8 mouse cellular contexts compared by ENCODE assay signal in the genomic region with DNA sequence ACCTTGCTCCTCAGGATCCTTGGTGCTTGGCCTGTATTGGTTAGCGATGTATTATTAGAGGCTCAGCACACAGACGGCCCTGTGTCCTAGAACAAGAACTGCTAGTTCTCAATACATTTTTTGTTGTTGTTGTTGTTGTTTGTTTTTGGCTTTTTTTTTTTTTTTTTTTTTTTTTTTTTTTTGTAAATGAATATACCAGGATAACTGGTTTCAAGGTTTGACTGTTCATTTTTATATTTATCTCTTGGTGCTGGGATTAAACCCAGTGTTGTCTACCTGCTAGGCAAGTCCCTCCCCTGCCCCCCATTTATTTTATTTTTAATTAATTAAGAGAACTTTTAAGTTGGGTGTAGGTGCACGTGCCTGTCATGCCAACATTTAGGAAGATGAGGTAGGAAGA. TPM values are rescaled to one million over a fixed set of nuclear protein-coding genes. Genes with fewer than 3 reads are reported as not detected.
DNase-seq lines count a peak whose midpoint lies in the region; ATAC-seq and TF ChIP-seq lines count a peak whose summit lies in the region.

No protein-coding gene starts in this region.

- no peaks in the 10 kb centered on the region for H3K36me3 ChIP-seq in kidney, embryonic 15.5 days
- no peaks in the 10 kb centered on the region for H3K36me3 ChIP-seq in hindbrain, embryonic 14.5 days (replicated peaks; ENCODE audit: control insufficient read depth, insufficient read depth)
- no peaks in the 10 kb centered on the region for H3K36me3 ChIP-seq in midbrain, embryonic 14.5 days (ENCODE audit: control insufficient read depth, insufficient read depth, low read length)

- no peak for TF ChIP-seq CTCF in bone marrow macrophage, adult 2 months (IDR thresholded peaks at IDR 0.05; ENCODE audit: low read depth, low read length)

- peak overlapping the region; percentile 48 for H3K9ac ChIP-seq in kidney, embryonic 15.5 days
- H3K9ac ChIP-seq in hindbrain, embryonic 14.5 days: peak overlapping the region; percentile 57; the same call in 1 of the 2 replicates
- H3K9ac ChIP-seq in midbrain, embryonic 14.5 days (replicated peaks; ENCODE audit: low read length): peak overlapping the region; percentile 44; the same call in 1 of the 2 replicates

- peak overlapping the region; percentile 57 for H3K4me2 ChIP-seq in kidney, embryonic 15.5 days
- H3K4me2 ChIP-seq in hindbrain, embryonic 14.5 days (replicated peaks): peak overlapping the region; percentile 38
- peak overlapping the region; percentile 45 for H3K4me2 ChIP-seq in midbrain, embryonic 14.5 days (ENCODE audit: low read length)

- DNase-seq in kidney, adult 8-10 months: no peak
- peak; percentile 9 for DNase-seq in hindbrain, embryonic 14.5 days (ENCODE audit: low spot score)
- no peak for DNase-seq in midbrain, embryonic 14.5 days
- DNase-seq in urinary bladder, adult 2 months (ENCODE audit: low spot score): no peak
- no peak for DNase-seq in cerebellum, adult 9-10 months
- DNase-seq in kidney, postnatal 10 days: no peak

- ATAC-seq in kidney, embryonic 15.5 days (replicated peaks; ENCODE audit: low FRiP score): no peak
- ATAC-seq in hindbrain, embryonic 14.5 days (ENCODE audit: low FRiP score): no peak
- ATAC-seq in midbrain, embryonic 14.5 days (ENCODE audit: low FRiP score, low TSS enrichment): no peak

- 50% methylated on average over 3 of the region's 3 CpGs for WGBS in kidney, embryonic 15.5 days
- 58% methylated on average over 3 of the region's 3 CpGs for WGBS in hindbrain, embryonic 14.5 days
- 61% methylated on average over 3 of the region's 3 CpGs for WGBS in midbrain, embryonic 14.5 days

- no peak for TF ChIP-seq POLR2A in bone marrow macrophage, adult 2 months (IDR thresholded peaks at IDR 0.05; ENCODE audit: borderline replicate concordance, low read depth, low read length)

- H3K9me3 ChIP-seq in kidney, embryonic 15.5 days (replicated peaks): no peaks in the 10 kb centered on the region
- no peaks in the 10 kb centered on the region for H3K9me3 ChIP-seq in hindbrain, embryonic 14.5 days (ENCODE audit: control insufficient read depth, low read length)
- H3K9me3 ChIP-seq in midbrain, embryonic 14.5 days (ENCODE audit: control insufficient read depth, low read length): no peaks in the 10 kb centered on the region

- H3K27me3 ChIP-seq in kidney, embryonic 15.5 days: no peaks in the 10 kb centered on the region
- no peaks in the 10 kb centered on the region for H3K27me3 ChIP-seq in hindbrain, embryonic 14.5 days (ENCODE audit: control insufficient read depth, insufficient read depth, low read length)
- H3K27me3 ChIP-seq in midbrain, embryonic 14.5 days (ENCODE audit: control insufficient read depth, insufficient read depth, low read length): no peaks in the 10 kb centered on the region

- 0 out of 2 replicates have a peak, but pooled peaks cover 4% of the 10 kb centered on the region for H3K4me1 ChIP-seq in kidney, embryonic 15.5 days
- H3K4me1 ChIP-seq in bone marrow macrophage, adult 2 months (ENCODE audit: control insufficient read depth, insufficient read depth, low read length): peaks cover 7% of the 10 kb centered on the region
- H3K4me1 ChIP-seq in hindbrain, embryonic 14.5 days (replicated peaks; ENCODE audit: control insufficient read depth, insufficient read depth, low read length): 0 out of 2 replicates have a peak, but pooled peaks cover 4% of the 10 kb centered on the region
- H3K4me1 ChIP-seq in midbrain, embryonic 14.5 days (ENCODE audit: control insufficient read depth, insufficient read depth, low read length): no peaks in the 10 kb centered on the region

- peak overlapping the region; percentile 44 for H3K4me3 ChIP-seq in kidney, embryonic 15.5 days (replicated peaks)
- peak overlapping the region; percentile 70 for H3K4me3 ChIP-seq in bone marrow macrophage, adult 2 months (ENCODE audit: insufficient read depth, low read length)
- peak overlapping the region; percentile 11; the same call in 1 of the 2 replicates for H3K4me3 ChIP-seq in hindbrain, embryonic 14.5 days (replicated peaks; ENCODE audit: low read length)
- H3K4me3 ChIP-seq in midbrain, embryonic 14.5 days (replicated peaks; ENCODE audit: low read depth, low read length): no peak overlapping the region

- H3K27ac ChIP-seq in kidney, embryonic 15.5 days: peak overlapping the region; percentile 85
- H3K27ac ChIP-seq in bone marrow macrophage, adult 2 months (ENCODE audit: insufficient read depth, low read depth, low read length): peak overlapping the region; percentile 68; the same call in 1 of the 2 replicates
- peak overlapping the region; percentile 81; the same call in 1 of the 2 replicates for H3K27ac ChIP-seq in hindbrain, embryonic 14.5 days
- 0 out of 2 replicates have a peak overlapping the region, but pooled peaks have one; percentile 3 for H3K27ac ChIP-seq in midbrain, embryonic 14.5 days (replicated peaks; ENCODE audit: low read depth, low read length)

RNA-seq across cellular contexts. Expression of a gene that starts 6.5 kb away (rescaled TPM):
- 75.6 and 76.0 TPM in 2 replicates for polyA plus RNA-seq in kidney, embryonic 15.5 days (2015; fragmentation: Nextera tagmentation; extraction: Ambion mirVana)
- 17.2 and 20.5 TPM in 2 replicates for polyA plus RNA-seq in bone marrow macrophage, adult 2 months (2012; ENCODE audit: insufficient read depth, insufficient read length, missing spikeins)
- polyA plus RNA-seq in hindbrain, embryonic 14.5 days (2014; fragmentation: Nextera tagmentation; extraction: Ambion mirVana): 8.6 and 10.3 TPM in 2 replicates
- polyA plus RNA-seq in midbrain, embryonic 14.5 days (2014; fragmentation: Nextera tagmentation; extraction: Ambion mirVana): 7.2 and 16.0 TPM in 2 replicates
- polyA plus RNA-seq in urinary bladder, adult 2 months (2012; rRNA removed): 0.89 and 1.0 TPM in 2 replicates

RNA-seq across cellular contexts. Expression of a gene that starts 32.9 kb away (rescaled TPM):
- polyA plus RNA-seq in kidney, embryonic 15.5 days (2015; fragmentation: Nextera tagmentation; extraction: Ambion mirVana): 1,027 and 1,077 TPM in 2 replicates
- polyA plus RNA-seq in bone marrow macrophage, adult 2 months (2012; ENCODE audit: insufficient read depth, insufficient read length, missing spikeins): 1,158 and 1,548 TPM in 2 replicates
- 549 and 672 TPM in 2 replicates for polyA plus RNA-seq in hindbrain, embryonic 14.5 days (2014; fragmentation: Nextera tagmentation; extraction: Ambion mirVana)
- 599 and 678 TPM in 2 replicates for polyA plus RNA-seq in midbrain, embryonic 14.5 days (2014; fragmentation: Nextera tagmentation; extraction: Ambion mirVana)
- polyA plus RNA-seq in urinary bladder, adult 2 months (2012; rRNA removed): 1,373 and 1,379 TPM in 2 replicates

RNA-seq across cellular contexts. Expression of a gene that starts 55.2 kb away (rescaled TPM):
- polyA plus RNA-seq in kidney, embryonic 15.5 days (2015; fragmentation: Nextera tagmentation; extraction: Ambion mirVana): 2.9 and 3.5 TPM in 2 replicates
- 2.9 and 3.3 TPM in 2 replicates for polyA plus RNA-seq in bone marrow macrophage, adult 2 months (2012; ENCODE audit: insufficient read depth, insufficient read length, missing spikeins)
- polyA plus RNA-seq in hindbrain, embryonic 14.5 days (2014; fragmentation: Nextera tagmentation; extraction: Ambion mirVana): 17.4 and 21.7 TPM in 2 replicates
- 15.7 and 17.5 TPM in 2 replicates for polyA plus RNA-seq in midbrain, embryonic 14.5 days (2014; fragmentation: Nextera tagmentation; extraction: Ambion mirVana)
- polyA plus RNA-seq in urinary bladder, adult 2 months (2012; rRNA removed): 12.6 and 15.5 TPM in 2 replicates

Comparison
In these comparisons a context has a peak if more than half of its experiments do, and no peak if none do; other contexts are left out.
1. H3K27ac ChIP-seq: peak in every context shown above with its lines; median percentile 85 in kidney, embryonic 15.5 days; 81 in hindbrain, embryonic 14.5 days; 68 in bone marrow macrophage, adult 2 months; 3 in midbrain, embryonic 14.5 days.